Mouse (Mus musculus) 416B (cell line): ENCODE data around the gene Nelfa.
"Not testable (repeated sequence)": the region's sequence is repeated elsewhere in the genome, so short reads cannot be mapped to it uniquely, and the experiment has no call there.

Experiments used
- DNase-seq: peaks from one replicate; pipeline ENCODE4 v3.0.0; 2011; ENCODE audit warnings: low read depth

Nelfa gene

DNA sequence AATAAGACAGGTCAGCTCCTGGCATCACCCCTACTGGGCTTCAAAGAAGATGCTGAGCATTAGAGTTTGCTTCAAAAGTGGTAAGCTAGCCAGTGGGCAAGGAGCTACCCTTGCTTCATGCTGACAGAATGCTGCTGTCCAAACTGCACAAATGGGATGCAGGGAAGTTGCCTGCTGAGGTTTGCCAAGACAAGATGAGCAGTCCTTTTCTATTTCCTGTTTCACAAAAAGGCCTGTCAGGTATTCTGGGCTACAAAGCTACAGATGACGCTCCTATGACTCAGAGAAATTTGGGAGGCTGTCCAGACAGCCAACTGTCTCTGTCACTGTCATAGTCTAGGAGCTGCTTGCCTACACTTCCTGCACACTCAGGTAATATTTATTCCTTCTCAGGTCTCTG, 16.7 kb downstream of the Nelfa start:
- no peak for DNase-seq

DNA sequence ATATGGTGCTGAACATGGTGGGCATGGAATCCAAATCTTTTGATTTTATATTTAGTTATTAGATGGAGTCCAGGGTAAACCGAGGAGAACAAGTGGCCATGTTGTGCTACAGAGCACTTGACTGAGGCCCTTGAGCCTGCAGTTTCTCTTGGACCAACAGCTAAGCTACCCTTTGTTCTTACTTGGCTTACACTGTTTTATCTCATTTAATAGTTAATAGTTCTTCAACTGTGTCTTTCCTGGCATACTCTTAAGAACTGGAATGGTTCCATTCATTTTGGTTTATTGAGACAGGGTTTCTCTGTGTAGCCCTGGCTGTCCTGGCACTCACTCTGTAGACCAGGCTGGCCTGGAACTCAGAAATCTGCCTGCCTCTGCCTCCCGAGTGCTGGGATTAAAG, 19.6 kb downstream of the Nelfa start:
- DNase-seq = not testable (repeated sequence)

DNA sequence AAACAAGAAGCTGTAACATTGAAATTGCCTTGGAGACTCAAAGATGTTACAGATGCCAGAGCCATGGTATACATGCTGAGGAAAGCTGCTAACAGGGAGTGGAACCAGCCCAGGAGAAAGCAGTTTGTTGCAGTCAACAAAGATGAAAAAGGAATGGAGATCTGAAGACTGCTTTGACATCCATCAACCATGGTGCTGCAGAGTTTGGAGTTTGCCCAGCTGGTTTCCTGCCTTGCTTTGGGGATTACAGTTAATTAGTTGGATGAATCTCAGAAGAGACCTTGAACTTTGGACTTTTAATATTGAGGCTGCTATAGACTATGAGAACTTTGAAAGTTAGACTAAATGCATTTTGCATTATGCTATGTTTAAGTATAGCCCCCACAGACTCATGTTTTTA, 21.2 kb downstream of the Nelfa start:
- not testable (repeated sequence) for DNase-seq

DNA sequence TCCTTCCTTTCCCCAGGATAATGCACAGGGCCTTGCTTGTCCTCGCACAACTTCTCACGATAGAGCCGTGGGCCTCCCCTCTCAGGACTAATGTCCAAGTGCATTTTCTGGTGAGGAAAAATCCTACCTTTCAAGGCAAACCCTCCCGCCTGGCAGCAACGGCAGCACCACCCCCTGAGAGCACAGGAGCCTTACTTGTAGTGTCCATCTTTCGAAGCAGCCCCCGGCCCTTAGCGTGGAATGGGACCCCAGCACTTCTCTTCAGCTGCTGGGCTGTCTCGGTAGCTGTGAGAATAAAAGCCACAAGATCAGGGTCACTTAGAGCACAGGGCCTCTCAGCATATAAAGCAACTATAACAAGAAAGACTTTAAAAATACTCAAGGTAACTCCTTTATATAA, 33.0 kb downstream of the Nelfa start:
- DNase-seq = no peak

DNA sequence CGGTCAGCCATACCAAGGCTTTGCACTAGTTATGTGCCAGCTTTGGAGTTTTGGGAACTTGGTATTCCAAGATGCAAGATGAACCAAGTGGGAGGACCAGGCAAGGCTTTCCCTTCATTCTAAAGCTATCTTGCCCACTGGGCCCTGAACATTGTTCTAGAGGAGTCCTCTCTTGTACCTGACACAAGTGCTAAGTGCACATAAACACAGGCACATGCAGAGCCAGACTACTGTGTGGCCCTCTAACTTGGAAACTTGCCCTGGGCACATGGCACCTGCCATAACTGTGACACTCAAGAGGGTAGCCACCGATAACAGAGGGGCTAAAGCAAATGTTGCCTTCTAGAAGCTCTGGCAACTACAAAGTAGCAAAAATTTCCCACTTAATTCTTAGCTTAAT, 33.5 kb downstream of the Nelfa start:
- no peak for DNase-seq

DNA sequence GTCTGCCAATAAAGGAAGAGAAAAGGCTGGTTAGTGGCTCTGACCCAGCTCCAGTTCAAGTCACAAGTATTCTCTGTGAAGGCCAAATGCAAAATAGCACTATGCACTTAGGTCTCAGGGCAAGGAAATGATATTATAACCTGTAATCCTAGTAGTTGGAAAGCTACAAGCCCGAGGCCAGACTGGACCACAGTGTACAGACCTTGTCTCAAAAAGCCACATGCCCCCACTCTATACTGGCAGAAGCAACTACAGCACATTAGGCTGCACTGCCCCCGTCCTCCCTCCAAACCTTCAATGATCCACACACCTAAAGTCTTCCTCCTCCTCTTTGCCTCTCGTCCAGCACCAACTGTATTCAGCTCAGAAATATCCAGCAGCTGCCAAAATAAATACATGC, 34.9 kb downstream of the Nelfa start:
- DNase-seq = no peak

DNA sequence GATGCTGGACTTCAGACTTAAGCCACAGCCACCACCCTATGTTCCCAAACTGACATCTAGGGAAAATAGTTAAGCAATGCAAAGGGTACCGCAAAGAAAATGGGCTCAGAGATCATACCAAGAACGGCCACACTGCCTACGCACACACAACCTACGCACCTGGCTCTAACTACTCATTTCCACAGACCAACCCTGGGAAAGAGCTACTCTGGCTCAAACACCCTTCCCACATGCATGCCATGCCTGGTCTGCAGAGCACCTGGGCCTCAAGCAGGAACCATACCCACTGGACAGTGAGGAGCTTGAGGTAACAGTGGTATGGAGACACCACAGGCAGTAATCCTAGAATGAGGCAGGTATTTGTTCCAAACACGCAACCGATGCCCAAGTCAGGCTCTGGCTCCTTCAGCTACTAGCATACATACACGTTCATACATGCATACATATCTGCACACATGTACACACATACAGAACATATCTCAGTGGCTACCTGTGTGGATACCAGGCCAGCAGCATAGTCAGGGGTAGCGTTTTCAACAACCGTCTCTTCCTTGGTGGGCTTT, 35.4 kb downstream of the Nelfa start:
- DNase-seq = no peak

DNA sequence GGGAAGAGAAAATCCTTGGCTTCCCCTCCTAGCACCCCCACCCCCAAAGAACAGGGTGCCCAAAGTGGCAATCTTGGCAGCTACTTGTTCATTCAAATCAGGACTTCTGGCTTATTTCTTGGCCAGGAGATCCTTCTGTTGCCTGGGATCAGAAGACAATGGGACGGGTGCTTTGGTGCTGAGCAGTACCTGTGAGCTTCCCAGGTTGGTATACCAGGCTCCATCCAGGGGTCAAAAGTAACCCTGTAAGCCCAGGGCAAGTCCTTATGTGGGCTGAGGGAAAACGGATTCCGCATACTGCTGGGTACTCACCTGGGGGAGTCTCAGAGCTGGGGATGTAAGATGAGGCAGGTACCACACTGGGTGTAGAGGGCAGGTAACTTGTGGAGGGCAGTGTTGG, 36.1 kb downstream of the Nelfa start:
- DNase-seq = no peak

DNA sequence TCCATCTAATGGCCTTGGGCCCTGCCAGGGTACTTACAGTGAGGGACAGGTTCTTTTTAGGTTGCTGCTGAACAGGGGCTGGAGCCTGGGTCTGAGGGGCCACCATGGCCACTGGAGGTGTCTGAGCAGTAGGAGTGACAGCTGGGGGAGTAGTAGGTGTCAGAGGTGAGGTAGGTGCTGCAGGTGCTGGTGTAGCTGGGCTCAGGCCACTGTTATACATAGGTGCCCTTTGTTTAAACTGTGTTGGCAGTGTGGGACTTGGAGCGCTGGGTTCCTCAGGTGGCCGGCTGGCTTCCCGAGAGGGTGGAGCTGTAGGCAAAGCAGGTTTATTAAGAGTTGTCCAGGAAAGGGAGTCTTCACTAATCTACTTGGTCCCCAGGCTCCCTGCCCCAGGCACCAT, 37.0 kb downstream of the Nelfa start:
- DNase-seq = no peak

DNA sequence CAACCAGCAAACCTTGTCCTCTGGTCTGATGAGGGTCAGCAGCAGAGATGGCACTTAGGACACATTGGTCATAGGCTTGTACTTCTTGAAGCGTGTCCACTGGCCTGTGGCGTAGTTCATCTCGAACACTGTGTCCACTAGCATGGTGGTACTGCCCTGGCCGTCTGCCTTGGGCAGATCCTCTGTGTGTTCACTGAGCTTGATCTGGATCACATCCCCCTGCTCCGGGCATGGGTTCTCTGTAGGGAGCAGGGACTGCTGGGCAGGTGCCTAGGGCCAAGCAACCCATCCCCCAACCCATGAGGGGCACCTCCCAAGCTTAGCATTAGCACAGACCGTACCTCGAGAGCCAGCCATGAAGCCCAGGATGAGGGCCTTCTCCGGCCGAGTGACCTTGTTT, 37.5 kb downstream of the Nelfa start:
- DNase-seq = no peak

DNA sequence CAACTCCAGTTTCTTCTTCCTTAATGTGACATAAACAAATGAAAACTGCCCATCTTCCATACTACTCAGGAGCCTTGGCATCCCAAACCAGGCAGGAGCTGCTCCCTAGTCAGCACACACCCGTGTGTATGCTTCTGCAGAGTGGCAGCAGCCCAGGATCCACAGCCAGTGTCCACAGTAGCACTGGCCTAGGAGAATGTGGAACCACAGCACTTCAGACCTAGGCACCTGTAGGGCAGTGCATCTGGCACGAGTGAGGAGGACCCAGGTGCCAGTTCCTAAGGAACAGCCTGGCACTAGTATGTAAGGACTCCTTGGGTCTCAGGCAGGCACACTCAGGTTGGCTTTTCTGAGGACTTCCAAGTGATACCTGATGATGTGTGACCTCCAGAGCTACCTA, 39.1 kb downstream of the Nelfa start:
- no peak for DNase-seq

DNA sequence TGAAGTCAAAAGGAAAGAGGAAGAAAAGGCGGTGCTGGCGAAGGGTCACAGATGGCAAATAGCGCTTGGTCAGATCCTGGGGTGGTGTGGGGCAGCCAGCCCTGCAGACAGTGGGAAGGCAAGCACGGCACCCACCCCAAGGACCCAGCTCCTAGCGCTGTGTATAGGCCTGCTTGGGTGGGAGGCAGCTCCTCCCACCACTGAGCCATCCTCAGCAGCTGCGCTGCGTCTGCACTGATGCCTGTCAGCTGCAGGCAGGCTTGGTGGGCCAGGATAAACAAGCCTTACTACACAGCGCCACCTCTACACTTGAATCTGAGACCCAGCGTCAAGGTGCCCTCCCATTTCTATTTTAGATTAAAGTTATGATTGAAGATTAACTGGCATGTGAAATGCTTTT, 41.1 kb downstream of the Nelfa start:
- no peak for DNase-seq

DNA sequence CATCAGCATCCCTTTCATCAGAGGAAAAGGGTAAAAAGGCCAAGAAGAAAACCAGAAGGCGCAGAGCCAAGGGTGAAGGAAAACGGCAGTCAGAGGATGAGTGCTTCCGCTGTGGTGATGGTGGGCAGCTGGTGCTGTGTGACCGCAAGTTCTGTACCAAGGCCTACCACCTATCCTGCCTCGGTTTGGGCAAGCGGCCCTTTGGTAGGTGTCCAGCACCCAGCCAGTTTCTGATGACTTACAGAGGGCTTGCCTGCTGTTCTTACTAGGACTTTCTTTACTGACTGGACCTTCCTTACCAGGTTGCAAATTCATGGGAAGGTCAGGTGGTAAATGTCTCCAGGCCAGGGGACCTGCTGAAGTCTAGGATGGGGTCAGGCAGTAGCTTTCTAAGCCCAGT, 42.8 kb downstream of the Nelfa start:
- DNase-seq = no peak

DNA sequence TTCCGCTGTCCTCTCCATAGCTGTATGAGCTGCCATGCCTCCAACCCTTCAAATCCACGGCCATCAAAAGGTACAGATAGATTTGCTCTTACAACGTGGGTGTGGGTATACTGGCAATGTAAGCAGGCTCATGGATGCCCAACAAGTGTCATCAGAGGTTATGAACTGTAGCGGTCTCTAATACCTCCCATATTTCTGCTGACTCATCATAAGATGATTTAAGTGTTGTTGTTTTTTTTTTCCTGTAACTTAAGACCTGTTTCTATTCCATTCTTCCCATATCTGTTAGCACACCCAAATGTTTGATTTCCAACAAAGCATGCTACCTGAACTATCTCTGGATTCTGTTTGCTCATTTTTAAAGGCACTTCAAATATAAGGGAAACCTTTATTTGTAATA, 55.1 kb downstream of the Nelfa start:
- DNase-seq = no peak

DNA sequence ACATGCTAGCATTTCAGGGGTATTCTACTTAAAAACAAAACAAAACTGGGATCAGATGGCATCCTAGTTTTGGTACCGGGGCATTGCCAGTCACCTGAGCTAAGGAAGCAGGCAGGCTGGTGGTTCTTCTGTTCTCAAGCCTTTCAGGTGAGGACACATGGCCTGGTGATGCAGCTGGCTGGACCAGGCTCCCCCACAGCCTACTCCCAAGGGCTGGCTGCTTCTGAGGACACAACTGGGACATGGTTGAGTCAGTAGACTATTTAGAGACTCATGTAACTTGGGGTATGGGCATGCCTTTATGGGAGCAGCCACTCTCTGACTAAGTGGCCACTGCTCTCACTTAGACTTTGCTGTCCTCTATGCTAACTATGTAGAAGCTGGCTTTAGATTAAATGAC, 60.7 kb downstream of the Nelfa start:
- no peak for DNase-seq

DNA sequence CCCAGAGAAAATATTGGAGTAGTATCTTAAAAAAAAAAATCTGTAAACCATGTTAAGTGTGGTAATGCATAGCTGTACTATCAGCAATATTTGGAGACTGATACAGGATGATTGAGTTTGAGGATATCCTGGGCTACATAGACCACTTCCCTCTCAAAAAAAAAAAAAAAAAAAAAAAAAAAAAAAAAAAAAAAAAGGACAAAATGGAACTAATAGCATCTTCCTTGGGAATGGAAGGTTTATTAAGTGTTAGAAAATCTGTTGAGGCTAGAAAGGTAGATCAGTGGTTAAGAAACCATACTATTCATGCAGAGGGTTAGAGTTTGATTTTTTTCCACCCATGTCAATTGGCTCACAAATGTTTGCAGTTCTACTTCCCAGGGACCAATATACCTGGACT, 78.5 kb downstream of the Nelfa start:
- DNase-seq = no peak

DNA sequence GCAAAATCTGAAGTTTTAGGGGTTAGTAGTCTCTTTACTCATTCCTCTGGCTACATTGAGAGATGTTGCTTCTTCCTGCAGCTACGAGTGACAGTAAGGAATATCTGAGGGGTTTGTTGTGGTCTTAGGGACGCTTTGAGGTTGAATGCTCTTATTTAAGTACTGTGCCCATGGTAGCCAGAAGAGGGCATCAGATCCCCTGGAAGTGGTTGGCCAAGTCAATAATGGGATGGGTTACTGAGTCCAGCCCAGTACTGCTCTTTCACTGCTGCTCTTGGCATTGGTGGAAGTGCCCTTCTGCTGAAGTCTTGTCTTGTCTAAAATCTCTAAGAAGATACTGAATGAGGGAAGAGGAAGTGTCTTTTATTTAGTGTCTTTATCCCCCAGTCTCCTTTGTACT, 82.2 kb downstream of the Nelfa start:
- DNase-seq = peak; percentile 47

DNA sequence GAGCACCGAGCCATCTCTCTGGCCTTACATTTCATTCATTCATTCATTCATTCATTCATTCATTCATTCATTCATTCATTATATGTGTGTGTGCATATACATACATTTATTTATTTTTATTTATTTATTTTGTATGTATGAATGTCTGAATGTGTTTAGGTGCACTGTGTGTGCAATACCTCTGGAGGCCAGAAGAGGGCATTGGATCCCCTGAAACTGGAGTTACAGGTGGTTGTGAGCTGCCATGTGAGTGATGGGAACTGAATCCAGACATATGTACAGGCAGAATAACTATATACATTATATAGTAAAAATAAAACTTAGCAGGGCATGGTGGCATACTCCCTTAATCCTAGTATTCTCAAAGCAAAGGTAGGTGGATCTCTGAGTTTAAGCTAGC, 83.1 kb downstream of the Nelfa start:
- no peak for DNase-seq

DNA sequence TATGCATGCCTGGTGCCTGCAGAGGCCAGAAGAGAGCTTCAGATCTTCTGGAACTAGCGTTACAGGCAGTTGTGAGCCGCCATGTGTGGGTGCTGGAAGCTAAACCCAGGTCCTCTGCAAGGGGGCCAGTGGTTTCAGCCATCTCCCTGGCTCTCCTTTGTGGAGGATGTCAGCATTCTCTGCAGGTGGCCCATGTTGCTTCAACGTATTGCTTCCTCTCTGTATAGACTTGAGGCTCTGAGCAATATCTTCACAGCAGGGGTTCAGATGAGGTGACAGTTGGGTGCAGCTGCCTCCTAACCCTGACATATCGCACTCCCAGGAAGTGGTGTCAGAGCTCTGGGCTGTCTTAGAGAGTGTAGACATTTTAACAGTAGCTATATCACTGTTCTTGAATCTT, 84.7 kb downstream of the Nelfa start:
- no peak for DNase-seq
